Mouse (Mus musculus): ENCODE measurements around the gene Asap2. TPM values are rescaled to one million over a fixed set of nuclear protein-coding genes. Genes with fewer than 3 reads are reported as not detected.

The Asap2 gene
- polyA plus RNA-seq, 1 experiment from 2014 or later, result 13.4 TPM

GRCm38 (mm10) chr12:21159304-21159703 lies 169.0 kb downstream of the Asap2 start:
- no peak for ATAC-seq
- WGBS, result 69% methylated on average over 7 of the region's 7 CpGs

DNA sequence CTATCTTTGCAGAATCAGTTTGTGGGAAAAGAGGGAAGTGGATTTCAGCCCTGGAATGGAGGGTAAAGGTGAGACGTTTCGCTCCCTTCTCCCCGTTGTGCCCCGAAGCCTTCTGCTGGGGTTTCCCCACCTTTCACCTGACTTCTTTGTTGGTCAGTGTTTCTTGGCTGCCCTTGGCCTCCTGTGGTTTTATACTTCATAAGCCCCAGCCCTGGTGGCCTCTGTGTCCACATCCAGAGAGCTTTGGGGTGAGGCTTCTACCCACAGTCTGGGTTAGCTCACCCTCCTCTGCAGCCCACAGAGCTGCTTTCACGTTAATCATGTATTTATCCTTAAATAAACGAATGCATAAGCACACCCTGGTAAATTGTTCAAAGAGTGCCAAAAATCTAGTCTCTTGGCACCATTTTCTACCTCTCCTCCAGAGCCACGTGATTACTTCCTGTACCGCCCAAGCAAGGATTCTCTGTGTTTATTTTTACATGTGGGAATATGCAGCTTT lies 170.1 kb downstream of the Asap2 start:
- H3K27ac ChIP-seq (ENCODE audit: low read length), result peak overlapping the region; percentile 48; the same call in 1 of the 2 replicates
- 62% methylated on average over 8 of the region's 8 CpGs for WGBS
- peak overlapping the region; percentile 22; the same call in 1 of the 2 replicates for H3K4me2 ChIP-seq (ENCODE audit: low read length)

More at GRCm38 (mm10) chr12:21159304-21159703, 169.0 kb downstream of the Asap2 start:
- no peaks in the 10 kb centered on the region for H3K9me3 ChIP-seq (ENCODE audit: control insufficient read depth, low read length)
- no peaks in the 10 kb centered on the region for H3K36me3 ChIP-seq (ENCODE audit: control insufficient read depth, insufficient read depth)
- H3K9ac ChIP-seq (replicated peaks; ENCODE audit: low read depth, low read length), result no peak overlapping the region
- no peak overlapping the region for H3K27ac ChIP-seq (ENCODE audit: low read length)
- H3K4me1 ChIP-seq (replicated peaks; ENCODE audit: control insufficient read depth, insufficient read depth, low read length), result peaks cover 25% of the 10 kb centered on the region
- H3K27me3 ChIP-seq (replicated peaks; ENCODE audit: control insufficient read depth, insufficient read depth, low read length), result no peaks in the 10 kb centered on the region
- no peak overlapping the region for H3K4me2 ChIP-seq (ENCODE audit: low read length)
- no peak overlapping the region for H3K4me3 ChIP-seq (replicated peaks; ENCODE audit: low read length)

DNA sequence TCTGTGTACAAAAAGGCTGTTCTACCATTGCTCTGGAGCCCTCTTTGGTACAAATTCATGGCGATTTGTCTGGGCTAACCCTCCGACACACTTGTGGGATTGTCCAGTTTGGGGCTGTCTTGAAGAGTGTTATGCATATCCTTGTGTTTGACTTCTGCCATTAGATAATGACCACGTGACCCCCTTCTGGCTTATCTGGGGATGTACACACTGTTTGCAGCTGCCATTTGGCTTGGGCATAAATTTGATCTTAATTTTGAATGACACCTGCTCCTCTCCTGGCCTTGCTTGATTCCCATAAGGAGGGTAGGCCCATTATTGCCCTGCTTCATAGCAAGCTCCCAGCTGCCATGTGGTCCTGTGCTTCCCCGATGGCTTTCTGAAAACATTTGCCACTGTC lies 171.6 kb downstream of the Asap2 start:
- Histone ChIP-seq H3K4me1 (replicated peaks; ENCODE audit: control insufficient read depth, insufficient read depth, low read length) (peaks cover 26% of the 10 kb centered on the region), H3K27ac (ENCODE audit: low read length) (no peak overlapping the region), H3K4me3 (replicated peaks; ENCODE audit: low read length) (no peak overlapping the region), H3K4me2 (ENCODE audit: low read length) (no peak overlapping the region), H3K9me3 (ENCODE audit: control insufficient read depth, low read length) (no peaks in the 10 kb centered on the region), H3K27me3 (replicated peaks; ENCODE audit: control insufficient read depth, insufficient read depth, low read length) (no peaks in the 10 kb centered on the region), H3K9ac (replicated peaks; ENCODE audit: low read depth, low read length) (no peak overlapping the region), H3K36me3 (ENCODE audit: control insufficient read depth, insufficient read depth) (no peaks in the 10 kb centered on the region)
- WGBS, result 96% methylated on average over 4 of the region's 4 CpGs
- ATAC-seq, result no peak

More for the DNA sequence above, 170.1 kb downstream of the Asap2 start:
- Histone ChIP-seq H3K4me1 (replicated peaks; ENCODE audit: control insufficient read depth, insufficient read depth, low read length) (peaks cover 21% of the 10 kb centered on the region), H3K9ac (replicated peaks; ENCODE audit: low read depth, low read length) (no peak overlapping the region; the same call in 1 of the 2 replicates), H3K27me3 (replicated peaks; ENCODE audit: control insufficient read depth, insufficient read depth, low read length) (no peaks in the 10 kb centered on the region), H3K4me3 (replicated peaks; ENCODE audit: low read length) (no peak overlapping the region), H3K36me3 (ENCODE audit: control insufficient read depth, insufficient read depth) (no peaks in the 10 kb centered on the region), H3K9me3 (ENCODE audit: control insufficient read depth, low read length) (no peaks in the 10 kb centered on the region)
- peak; percentile 64 for ATAC-seq

DNA sequence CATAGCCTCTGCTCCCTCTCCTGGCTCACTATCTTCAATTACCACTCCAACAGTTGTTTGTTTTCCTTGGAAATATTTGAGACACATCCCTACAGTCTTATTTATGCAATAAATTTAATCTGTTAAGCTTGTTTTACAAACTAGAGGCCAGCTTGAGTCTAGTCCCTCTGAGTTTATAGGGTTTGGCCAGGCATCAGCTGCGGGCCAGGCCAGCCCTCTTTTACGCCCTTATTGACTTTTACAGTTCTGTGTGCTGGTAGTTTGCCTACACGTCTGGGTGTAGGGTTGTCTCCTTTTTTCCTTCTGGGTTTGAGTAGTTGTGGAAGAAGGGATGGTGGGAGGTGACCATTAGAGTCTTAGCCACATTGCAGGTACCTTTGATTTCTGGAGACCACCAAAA lies 173.4 kb downstream of the Asap2 start:
- Histone ChIP-seq H3K9ac (replicated peaks; ENCODE audit: low read depth, low read length) (no peak overlapping the region), H3K27ac (ENCODE audit: low read length) (no peak overlapping the region), H3K4me3 (replicated peaks; ENCODE audit: low read length) (no peak overlapping the region), H3K4me2 (ENCODE audit: low read length) (no peak overlapping the region), H3K9me3 (ENCODE audit: control insufficient read depth, low read length) (no peaks in the 10 kb centered on the region), H3K27me3 (replicated peaks; ENCODE audit: control insufficient read depth, insufficient read depth, low read length) (no peaks in the 10 kb centered on the region), H3K36me3 (ENCODE audit: control insufficient read depth, insufficient read depth) (no peaks in the 10 kb centered on the region), H3K4me1 (replicated peaks; ENCODE audit: control insufficient read depth, insufficient read depth, low read length) (peaks cover 26% of the 10 kb centered on the region)
- WGBS, result 93% methylated on average over 3 of the region's 3 CpGs
- ATAC-seq, result no peak

DNA sequence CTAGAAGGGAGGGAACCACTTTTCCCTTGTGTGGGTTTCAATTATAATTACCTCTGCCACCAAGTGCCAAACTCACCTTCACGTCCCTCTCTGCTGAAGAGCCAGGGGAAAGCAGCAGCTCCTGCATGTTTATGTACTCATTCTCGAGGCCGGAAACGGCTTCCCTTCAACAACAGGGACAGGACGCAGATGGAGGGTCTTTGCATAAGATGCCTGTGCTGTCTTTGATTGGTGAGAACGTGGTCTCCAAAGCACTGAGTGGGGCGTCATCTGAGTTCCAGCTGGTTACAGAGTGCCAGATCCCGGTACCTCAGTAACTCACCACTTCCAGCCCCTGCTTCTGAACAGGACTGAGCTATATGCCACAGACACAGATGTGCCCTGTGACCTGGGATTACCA lies 174.0 kb downstream of the Asap2 start:
- 88% methylated on average over 8 of the region's 8 CpGs for WGBS

GRCm38 (mm10) chr12:21165157-21165556 lies 174.9 kb downstream of the Asap2 start:
- Histone ChIP-seq H3K36me3 (ENCODE audit: control insufficient read depth, insufficient read depth) (no peaks in the 10 kb centered on the region), H3K4me3 (replicated peaks; ENCODE audit: low read length) (no peak overlapping the region), H3K4me2 (ENCODE audit: low read length) (no peak overlapping the region), H3K4me1 (replicated peaks; ENCODE audit: control insufficient read depth, insufficient read depth, low read length) (peaks cover 15% of the 10 kb centered on the region), H3K27ac (ENCODE audit: low read length) (no peak overlapping the region), H3K9ac (replicated peaks; ENCODE audit: low read depth, low read length) (no peak overlapping the region), H3K27me3 (replicated peaks; ENCODE audit: control insufficient read depth, insufficient read depth, low read length) (no peaks in the 10 kb centered on the region), H3K9me3 (ENCODE audit: control insufficient read depth, low read length) (no peaks in the 10 kb centered on the region)
- 91% methylated on average over 3 of the region's 3 CpGs for WGBS
- ATAC-seq, result no peak

More for the DNA sequence above, 174.0 kb downstream of the Asap2 start:
- Histone ChIP-seq H3K27me3 (replicated peaks; ENCODE audit: control insufficient read depth, insufficient read depth, low read length) (no peaks in the 10 kb centered on the region), H3K4me1 (replicated peaks; ENCODE audit: control insufficient read depth, insufficient read depth, low read length) (peaks cover 24% of the 10 kb centered on the region), H3K9ac (replicated peaks; ENCODE audit: low read depth, low read length) (no peak overlapping the region), H3K36me3 (ENCODE audit: control insufficient read depth, insufficient read depth) (no peaks in the 10 kb centered on the region), H3K4me3 (replicated peaks; ENCODE audit: low read length) (no peak overlapping the region), H3K4me2 (ENCODE audit: low read length) (no peak overlapping the region), H3K9me3 (ENCODE audit: control insufficient read depth, low read length) (no peaks in the 10 kb centered on the region), H3K27ac (ENCODE audit: low read length) (no peak overlapping the region)
- no peak for ATAC-seq

GRCm38 (mm10) chr12:21165891-21166342 lies 175.7 kb downstream of the Asap2 start:
- Histone ChIP-seq H3K36me3 (ENCODE audit: control insufficient read depth, insufficient read depth) (no peaks in the 10 kb centered on the region), H3K27me3 (replicated peaks; ENCODE audit: control insufficient read depth, insufficient read depth, low read length) (no peaks in the 10 kb centered on the region), H3K4me3 (replicated peaks; ENCODE audit: low read length) (no peak overlapping the region), H3K4me1 (replicated peaks; ENCODE audit: control insufficient read depth, insufficient read depth, low read length) (peaks cover 7% of the 10 kb centered on the region; the same call in 1 of the 2 replicates), H3K27ac (ENCODE audit: low read length) (no peak overlapping the region), H3K9ac (replicated peaks; ENCODE audit: low read depth, low read length) (no peak overlapping the region), H3K9me3 (ENCODE audit: control insufficient read depth, low read length) (no peaks in the 10 kb centered on the region), H3K4me2 (ENCODE audit: low read length) (no peak overlapping the region)
- no peak for ATAC-seq
- 74% methylated on average over 7 of the region's 7 CpGs for WGBS

DNA sequence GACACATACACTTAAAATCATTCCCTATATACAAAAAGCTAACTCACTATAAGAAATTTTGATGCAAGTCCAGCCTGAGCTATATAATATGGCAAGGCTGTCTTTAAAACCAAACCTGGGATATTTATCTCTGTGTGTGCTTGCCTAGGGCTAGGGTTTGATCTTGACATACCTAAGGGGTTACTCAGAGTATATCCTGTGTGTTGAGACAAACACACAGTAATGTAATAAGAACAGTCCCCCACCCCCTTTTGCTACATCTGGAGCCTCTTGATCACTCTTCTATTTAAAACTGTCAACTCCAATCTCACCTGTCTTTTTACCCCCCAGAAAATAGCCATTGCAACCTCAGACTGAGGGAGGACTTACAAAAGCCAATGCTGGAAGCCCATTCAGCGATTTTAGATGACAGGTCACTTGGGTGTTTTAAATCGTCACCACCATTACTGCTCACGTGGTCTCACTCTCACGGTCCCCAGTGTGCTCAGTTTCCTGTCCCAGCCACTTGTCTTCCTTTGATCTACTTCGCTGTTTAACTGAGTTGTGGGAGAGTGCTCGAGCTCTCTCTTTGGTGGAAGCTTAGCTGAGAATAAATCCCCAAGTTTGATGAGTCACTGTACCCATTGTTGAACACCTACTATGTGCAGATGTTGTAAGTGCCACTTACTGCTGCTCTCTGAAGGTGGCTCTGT lies 176.8 kb downstream of the Asap2 start:
- 73% methylated on average over 6 of the region's 6 CpGs for WGBS
- Histone ChIP-seq H3K4me3 (replicated peaks; ENCODE audit: low read length) (no peak overlapping the region), H3K4me1 (replicated peaks; ENCODE audit: control insufficient read depth, insufficient read depth, low read length) (peaks cover 5% of the 10 kb centered on the region; the same call in 1 of the 2 replicates), H3K36me3 (ENCODE audit: control insufficient read depth, insufficient read depth) (no peaks in the 10 kb centered on the region), H3K9me3 (ENCODE audit: control insufficient read depth, low read length) (no peaks in the 10 kb centered on the region), H3K27me3 (replicated peaks; ENCODE audit: control insufficient read depth, insufficient read depth, low read length) (no peaks in the 10 kb centered on the region), H3K27ac (ENCODE audit: low read length) (no peak overlapping the region), H3K4me2 (ENCODE audit: low read length) (no peak overlapping the region), H3K9ac (replicated peaks; ENCODE audit: low read depth, low read length) (no peak overlapping the region)
- no peak for ATAC-seq

- H3K9ac ChIP-seq (replicated peaks; ENCODE audit: low read depth, low read length), result no peak overlapping the region
- peaks cover 5% of the 10 kb centered on the region; the same call in 1 of the 2 replicates for H3K4me1 ChIP-seq (replicated peaks; ENCODE audit: control insufficient read depth, insufficient read depth, low read length)
- no peaks in the 10 kb centered on the region for H3K27me3 ChIP-seq (replicated peaks; ENCODE audit: control insufficient read depth, insufficient read depth, low read length)
- no peak for ATAC-seq
- H3K9me3 ChIP-seq (ENCODE audit: control insufficient read depth, low read length), result no peaks in the 10 kb centered on the region
- WGBS, result 85% methylated on average over 4 of the region's 4 CpGs
- no peaks in the 10 kb centered on the region for H3K36me3 ChIP-seq (ENCODE audit: control insufficient read depth, insufficient read depth)
- no peak overlapping the region for H3K27ac ChIP-seq (ENCODE audit: low read length)
- H3K4me2 ChIP-seq (ENCODE audit: low read length), result no peak overlapping the region
- no peak overlapping the region for H3K4me3 ChIP-seq (replicated peaks; ENCODE audit: low read length)
Observed at GRCm38 (mm10) chr12:21167741-21168140, 177.5 kb downstream of the Asap2 start.
